Mouse (Mus musculus) lung, postnatal 0 days (tissue): ENCODE results near the gene Asphd1. TPM values are rescaled to one million over a fixed set of nuclear protein-coding genes. Genes with fewer than 3 reads are reported as not detected.

Experiments used
- ATAC-seq: fragments of 200-750 bp; cut with Nextera tagmentation; 2 replicates; pipeline ENCODE4 v1.8.0; 2017; ENCODE audit warnings: moderate library complexity
- DNase-seq: peaks from one replicate; pipeline ENCODE4 v3.0.0-alpha.2; 2016; ENCODE audit warnings: low spot score
- H3K27ac ChIP-seq: fragments of 300-500 bp; sonication (generic); 2 replicates; pipeline ENCODE4 v1.5.1; 2014; ENCODE audit warnings: antibody characterized with exemption, mild to moderate bottlenecking, low read length, mixed read lengths
- H3K27me3 ChIP-seq: fragments of 300-500 bp; sonication (generic); replicated peaks from 2 replicates; pipeline ENCODE4 v1.6.1; 2014; ENCODE audit warnings: low read length, mixed read lengths; ENCODE audit not compliant: insufficient read depth
- H3K36me3 ChIP-seq: fragments of 300-500 bp; sonication (generic); 2 replicates; pipeline ENCODE4 v1.6.1; 2014; ENCODE audit warnings: low read length, mixed read lengths; ENCODE audit not compliant: insufficient read depth
- H3K4me1 ChIP-seq: fragments of 300-500 bp; sonication (generic); 2 replicates; pipeline ENCODE4 v1.6.1; 2014; ENCODE audit warnings: antibody characterized with exemption, low read depth, low read length, mixed read lengths; ENCODE audit not compliant: insufficient read depth
- H3K4me2 ChIP-seq: fragments of 300-500 bp; sonication (generic); replicated peaks from 2 replicates; pipeline ENCODE4 v1.6.1; 2014; ENCODE audit warnings: low read depth, mild to moderate bottlenecking, low read length, moderate library complexity, mixed read lengths
- H3K4me3 ChIP-seq: fragments of 300-500 bp; sonication (generic); 2 replicates; pipeline ENCODE4 v1.5.1; 2014; ENCODE audit warnings: low read depth, low read length
- H3K9ac ChIP-seq: fragments of 300-500 bp; sonication (generic); replicated peaks from 2 replicates; pipeline ENCODE4 v1.6.1; 2014; ENCODE audit warnings: low read depth, mild to moderate bottlenecking
- H3K9me3 ChIP-seq: fragments of 300-500 bp; sonication (generic); 2 replicates; pipeline ENCODE4 v1.6.1; 2016; ENCODE audit warnings: low read length, mixed read lengths
- CTCF ChIP-seq: IDR thresholded peaks from 2 replicates; pipeline ENCODE4 v1.5.1; 2016; ENCODE audit warnings: antibody characterized with exemption, mild to moderate bottlenecking
- EP300 ChIP-seq: IDR thresholded peaks from 2 replicates; pipeline ENCODE4 v1.6.1; 2016; ENCODE audit warnings: antibody characterized with exemption, mild to moderate bottlenecking, control low read depth
- WGBS: fragments of 180-500 bp; shearing (Covaris S2); extraction: QIAGEN DNeasy Blood & Tissue Kit; methylation state at CpG from one replicate; pipeline ENCODE4 v1.1.7; 2014; 5-methylcytosine and 5-hydroxymethylcytosine counted together
- polyA plus RNA-seq: library from polyadenylated mRNA; unstranded; fragments of >200 nt; fragmentation: Nextera tagmentation; extraction: Ambion mirVana; gene quantifications from 2 replicates; pipeline ENCODE4 v1.2.1, GENCODE M21; 2015

Gene Asphd1
- polyA plus RNA-seq, 1 experiment from 2014 or later = not detected

- DNase-seq (no peak), ATAC-seq (0 out of 2 replicates have a peak, but pooled peaks have one; percentile 12)
- no peaks in the 10 kb centered on the region for H3K9me3 ChIP-seq
- H3K36me3 ChIP-seq = no peaks in the 10 kb centered on the region
- H3K27ac ChIP-seq = no peak overlapping the region
- H3K27me3 ChIP-seq = 0 out of 2 replicates have a peak, but pooled peaks cover 5% of the 10 kb centered on the region
- no peak overlapping the region for H3K4me2 ChIP-seq
- no peaks in the 10 kb centered on the region for H3K4me1 ChIP-seq
- H3K9ac ChIP-seq = no peak overlapping the region
- TF ChIP-seq CTCF = no peak
- TF ChIP-seq EP300 = no peak
- 33% methylated on average over 9 of the region's 9 CpGs for WGBS
- H3K4me3 ChIP-seq = no peak overlapping the region
Observed at GRCm38 (mm10) chr7:126959780-126960179, 10.4 kb upstream of the Asphd1 start.

- ATAC-seq (no peak), DNase-seq (no peak)
- Histone ChIP-seq H3K9ac (no peak overlapping the region), H3K27ac (no peak overlapping the region), H3K9me3 (no peaks in the 10 kb centered on the region), H3K4me2 (no peak overlapping the region), H3K4me1 (no peaks in the 10 kb centered on the region), H3K27me3 (peaks cover 11% of the 10 kb centered on the region), H3K36me3 (no peaks in the 10 kb centered on the region), H3K4me3 (no peak overlapping the region)
- TF ChIP-seq EP300 (no peak), CTCF (no peak)
- 42% methylated on average over 3 of the region's 3 CpGs for WGBS
Observed at GRCm38 (mm10) chr7:126955125-126955524, 5.7 kb upstream of the Asphd1 start.

GRCm38 (mm10) chr7:126952646-126953045 lies 3.3 kb upstream of the Asphd1 start:
- Histone ChIP-seq H3K9ac (no peak overlapping the region), H3K4me1 (peaks cover 5% of the 10 kb centered on the region; the same call in 1 of the 2 replicates), H3K4me2 (no peak overlapping the region), H3K4me3 (no peak overlapping the region), H3K27me3 (peaks cover 13% of the 10 kb centered on the region), H3K27ac (no peak overlapping the region), H3K9me3 (no peaks in the 10 kb centered on the region), H3K36me3 (no peaks in the 10 kb centered on the region)
- 0% methylated on average over 6 of the region's 8 CpGs for WGBS
- DNase-seq = no peak
- ATAC-seq = no peak
- TF ChIP-seq EP300 (no peak), CTCF (no peak)

- H3K9ac ChIP-seq = no peak overlapping the region
- no peaks in the 10 kb centered on the region for H3K36me3 ChIP-seq
- TF ChIP-seq CTCF = no peak
- TF ChIP-seq EP300 = no peak
- H3K4me2 ChIP-seq = no peak overlapping the region
- H3K27ac ChIP-seq = no peak overlapping the region
- no peaks in the 10 kb centered on the region for H3K9me3 ChIP-seq
- no peak for DNase-seq
- 15% methylated on average over 4 of the region's 4 CpGs for WGBS
- peaks cover 5% of the 10 kb centered on the region; the same call in 1 of the 2 replicates for H3K4me1 ChIP-seq
- no peak for ATAC-seq
- no peak overlapping the region for H3K4me3 ChIP-seq
- H3K27me3 ChIP-seq = peaks cover 13% of the 10 kb centered on the region
Observed at GRCm38 (mm10) chr7:126951741-126952140, 2.4 kb upstream of the Asphd1 start.

- WGBS = 6% methylated on average over 26 of the region's 26 CpGs
- DNase-seq (no peak), ATAC-seq (no peak)
- no peak overlapping the region for H3K4me2 ChIP-seq
- H3K4me3 ChIP-seq = no peak overlapping the region
- peaks cover 5% of the 10 kb centered on the region; the same call in 1 of the 2 replicates for H3K4me1 ChIP-seq
- H3K27ac ChIP-seq = no peak overlapping the region
- peaks cover 13% of the 10 kb centered on the region for H3K27me3 ChIP-seq
- H3K9ac ChIP-seq = no peak overlapping the region
- no peaks in the 10 kb centered on the region for H3K36me3 ChIP-seq
- TF ChIP-seq CTCF = no peak
- TF ChIP-seq EP300 = no peak
- H3K9me3 ChIP-seq = no peaks in the 10 kb centered on the region
Observed at GRCm38 (mm10) chr7:126950647-126951615, 1.5 kb upstream of the Asphd1 start.

GRCm38 (mm10) chr7:126949793-126950646 lies 638 bp upstream of the Asphd1 start, which contains the start of gene Sez6l2:
Gene Sez6l2, plus strand, starts transcription at chr7:126950563.
- peak; percentile 87 for DNase-seq
- Histone ChIP-seq H3K27me3 (peaks cover 13% of the 10 kb centered on the region), H3K9me3 (no peaks in the 10 kb centered on the region), H3K36me3 (no peaks in the 10 kb centered on the region; the same call in 1 of the 2 replicates), H3K4me3 (peak within 1 kb of the TSS; percentile 38), H3K4me2 (peak within 1 kb of the TSS; percentile 87), H3K9ac (no peak within 1 kb of the TSS), H3K4me1 (peaks cover 5% of the 10 kb centered on the region; the same call in 1 of the 2 replicates), H3K27ac (no peak within 1 kb of the TSS)
- 2% methylated on average over 40 of the region's 42 CpGs for WGBS
- TF ChIP-seq EP300 = no peak
- peak; percentile 13; the same call in 1 of the 2 replicates for TF ChIP-seq CTCF
- peak; percentile 95 for ATAC-seq
